Mouse (Mus musculus) ES-Bruce4 (cell line): ENCODE measurements around the gene Tomm70a. TPM values are rescaled to one million over a fixed set of nuclear protein-coding genes. Genes with fewer than 3 reads are reported as not detected.

ENCODE experiments used
- H3K27ac ChIP-seq: 2 replicates; pipeline ENCODE4 v1.5.1; 2012; ENCODE audit warnings: low read length, inconsistent platforms; ENCODE audit not compliant: insufficient read depth
- H3K27me3 ChIP-seq: 2 replicates; pipeline ENCODE4 v1.6.1; 2012; ENCODE audit warnings: mild to moderate bottlenecking, low read length, inconsistent platforms; ENCODE audit not compliant: control insufficient read depth, poor library complexity, insufficient read depth, severe bottlenecking
- H3K36me3 ChIP-seq: 2 replicates; pipeline ENCODE4 v1.6.1; 2012; ENCODE audit warnings: inconsistent platforms, mild to moderate bottlenecking, low read length, moderate library complexity; ENCODE audit not compliant: control insufficient read depth, poor library complexity, insufficient read depth, severe bottlenecking
- H3K4me1 ChIP-seq: one replicate; pipeline ENCODE4 v1.8.1; 2011; ENCODE audit warnings: low read length; ENCODE audit not compliant: control insufficient read depth, insufficient read depth
- H3K4me3 ChIP-seq: 2 replicates; pipeline ENCODE4 v1.5.1; 2011; ENCODE audit warnings: low read depth, mild to moderate bottlenecking, low read length
- H3K9ac ChIP-seq: 2 replicates; pipeline ENCODE4 v1.6.1; 2012; ENCODE audit warnings: low read depth, mild to moderate bottlenecking, inconsistent platforms; ENCODE audit not compliant: poor library complexity, severe bottlenecking
- H3K9me3 ChIP-seq: replicated peaks from 2 replicates; pipeline ENCODE4 v1.6.1; 2012; ENCODE audit warnings: mild to moderate bottlenecking, low read length, inconsistent platforms; ENCODE audit not compliant: control insufficient read depth, poor library complexity, insufficient read depth, severe bottlenecking
- CTCF ChIP-seq: IDR thresholded peaks from one replicate; pipeline ENCODE4 v1.8.1; 2011; ENCODE audit warnings: low read depth, low read length
- EP300 ChIP-seq: IDR thresholded peaks from 2 replicates; pipeline ENCODE4 v1.6.1; 2011; ENCODE audit warnings: low read depth, low read length; ENCODE audit not compliant: insufficient read depth
- POLR2A ChIP-seq: IDR thresholded peaks from one replicate; pipeline ENCODE4 v1.8.1; 2011; ENCODE audit warnings: low read length; ENCODE audit not compliant: insufficient read depth
- polyA plus RNA-seq: library from polyadenylated mRNA; stranded (reverse); fragments of >200 nt; gene quantifications from 2 replicates; pipeline ENCODE4 v1.2.4, GENCODE M21; 2011; ENCODE audit warnings: low read depth; ENCODE audit not compliant: missing spikeins, insufficient read depth, insufficient read length

Tomm70a gene
- polyA plus RNA-seq, 1 experiment: 126 TPM

DNA sequence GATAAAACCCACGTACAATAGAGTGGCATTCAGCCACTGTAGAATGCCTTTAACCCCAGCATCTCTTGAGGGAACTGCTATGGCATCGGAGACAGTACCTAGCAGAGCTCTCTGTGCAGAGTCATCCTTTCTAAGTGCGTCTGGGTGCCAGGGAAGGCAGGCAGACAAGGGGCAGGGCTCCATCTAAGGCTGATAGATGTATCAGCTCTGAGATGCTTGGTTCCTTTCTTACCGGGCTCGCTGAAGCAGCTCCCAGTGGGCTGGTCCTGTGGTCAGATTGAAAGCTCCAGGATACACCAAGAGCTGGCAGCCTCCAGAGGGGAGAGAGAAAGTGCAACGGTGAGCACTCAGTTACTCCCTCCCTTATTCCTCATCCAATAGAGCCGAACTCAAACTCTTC is 38.3 kb downstream of the Tomm70a start:
- TF ChIP-seq EP300 (no peak), POLR2A (no peak), CTCF (no peak)
- Histone ChIP-seq H3K27ac (no peak overlapping the region), H3K9ac (no peak overlapping the region), H3K9me3 (0 out of 2 replicates have a peak, but pooled peaks cover 3% of the 10 kb centered on the region), H3K4me1 (no peaks in the 10 kb centered on the region), H3K27me3 (no peaks in the 10 kb centered on the region), H3K36me3 (peaks cover 64% of the 10 kb centered on the region), H3K4me3 (no peak overlapping the region)

DNA sequence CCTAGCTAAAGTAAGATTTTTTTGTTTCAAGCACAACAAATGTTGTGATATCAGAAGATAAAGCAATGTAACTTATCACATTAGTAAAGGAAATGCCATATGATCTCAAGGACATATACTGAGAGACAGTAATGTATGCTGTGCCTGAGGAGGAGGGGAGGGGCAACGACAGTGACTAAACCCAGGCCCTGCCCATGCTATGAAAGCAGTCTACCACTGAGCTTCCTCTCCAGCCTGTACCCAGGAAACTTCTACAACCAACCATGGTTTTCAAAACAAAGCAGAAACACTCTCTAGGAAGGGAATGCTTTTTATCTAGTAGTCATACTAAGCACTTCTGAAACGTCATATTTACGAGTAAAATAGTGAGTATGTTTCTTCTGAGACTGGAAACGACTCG is 41.3 kb downstream of the Tomm70a start:
- Histone ChIP-seq H3K4me1 (no peaks in the 10 kb centered on the region), H3K27ac (no peak overlapping the region), H3K9me3 (no peaks in the 10 kb centered on the region), H3K9ac (no peak overlapping the region), H3K4me3 (no peak overlapping the region), H3K36me3 (peaks cover 49% of the 10 kb centered on the region), H3K27me3 (no peaks in the 10 kb centered on the region)
- TF ChIP-seq EP300 (no peak), POLR2A (no peak), CTCF (no peak)

DNA sequence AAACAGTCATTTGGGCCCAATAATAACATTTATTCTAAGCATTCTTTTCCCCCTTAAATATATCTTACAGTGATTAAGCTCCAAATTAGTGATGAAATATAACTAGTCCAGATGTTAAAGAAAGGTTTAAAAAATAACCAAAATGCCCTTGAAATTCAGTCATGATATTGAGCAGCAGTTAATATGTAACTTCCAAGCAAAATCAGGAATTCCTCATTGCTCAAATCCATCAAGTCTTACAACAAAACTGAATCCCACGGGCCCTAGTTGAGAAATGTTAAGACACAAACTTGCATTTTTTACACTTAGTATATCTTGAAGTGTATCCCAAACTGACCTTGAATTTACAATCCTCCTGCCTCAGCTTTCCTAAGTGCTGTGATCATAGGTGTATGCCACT is 42.2 kb downstream of the Tomm70a start:
- TF ChIP-seq POLR2A (no peak), EP300 (no peak), CTCF (no peak)

DNA sequence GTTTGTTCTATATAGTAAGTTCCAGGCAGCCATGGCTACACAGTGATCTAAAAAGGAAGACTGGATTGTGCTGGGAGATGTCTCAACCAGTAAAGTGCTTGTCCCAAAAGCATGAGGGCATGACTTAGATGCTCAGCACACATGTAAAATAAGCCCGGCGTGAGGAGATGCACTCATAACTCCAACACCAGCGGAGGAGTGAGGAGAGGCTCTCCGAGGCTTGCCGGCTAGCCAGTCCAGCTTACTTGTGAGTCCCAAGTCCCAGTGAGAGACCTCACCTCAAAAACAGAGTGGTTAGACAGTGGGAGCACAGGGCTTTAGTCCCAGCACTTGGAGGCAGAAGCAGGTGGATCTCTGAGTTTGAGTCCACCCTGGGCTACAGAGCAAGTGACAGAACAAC is 43.7 kb downstream of the Tomm70a start:
- Histone ChIP-seq H3K9ac (no peak overlapping the region), H3K9me3 (no peaks in the 10 kb centered on the region), H3K36me3 (peaks cover 35% of the 10 kb centered on the region), H3K4me3 (no peak overlapping the region), H3K27ac (no peak overlapping the region), H3K27me3 (no peaks in the 10 kb centered on the region), H3K4me1 (no peaks in the 10 kb centered on the region)
- TF ChIP-seq CTCF (no peak), POLR2A (no peak), EP300 (no peak)

More for the DNA sequence above, 42.2 kb downstream of the Tomm70a start:
- Histone ChIP-seq H3K27me3 (no peaks in the 10 kb centered on the region), H3K4me3 (no peak overlapping the region), H3K27ac (no peak overlapping the region), H3K36me3 (peaks cover 43% of the 10 kb centered on the region), H3K9me3 (no peaks in the 10 kb centered on the region), H3K4me1 (no peaks in the 10 kb centered on the region), H3K9ac (no peak overlapping the region)

DNA sequence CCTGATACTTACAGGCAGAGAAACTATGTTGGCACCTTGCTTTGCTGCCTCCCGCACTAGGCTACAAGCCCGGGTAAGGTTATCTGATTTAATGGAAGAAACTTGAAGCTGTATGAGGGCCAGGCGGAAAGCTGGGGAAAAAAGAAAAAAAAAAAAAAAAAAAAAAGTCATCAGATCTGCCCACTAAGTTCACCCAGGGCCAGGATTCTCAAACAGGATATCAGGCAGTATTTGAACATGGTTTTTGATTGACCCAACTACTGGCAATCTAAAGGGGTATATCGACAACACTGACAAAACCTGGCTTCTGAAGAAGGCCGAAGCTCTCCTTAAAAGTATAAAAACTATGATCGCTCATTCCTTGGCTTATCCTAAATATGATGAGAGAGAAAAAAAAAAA is 44.6 kb downstream of the Tomm70a start:
- H3K9me3 ChIP-seq: no peaks in the 10 kb centered on the region
- no peaks in the 10 kb centered on the region for H3K4me1 ChIP-seq
- no peak overlapping the region for H3K27ac ChIP-seq
- no peak overlapping the region for H3K4me3 ChIP-seq
- TF ChIP-seq CTCF (no peak), EP300 (no peak), POLR2A (no peak)
- no peaks in the 10 kb centered on the region for H3K27me3 ChIP-seq
- H3K9ac ChIP-seq: peak overlapping the region; percentile 72; the same call in 1 of the 2 replicates
- peaks cover 26% of the 10 kb centered on the region for H3K36me3 ChIP-seq

DNA sequence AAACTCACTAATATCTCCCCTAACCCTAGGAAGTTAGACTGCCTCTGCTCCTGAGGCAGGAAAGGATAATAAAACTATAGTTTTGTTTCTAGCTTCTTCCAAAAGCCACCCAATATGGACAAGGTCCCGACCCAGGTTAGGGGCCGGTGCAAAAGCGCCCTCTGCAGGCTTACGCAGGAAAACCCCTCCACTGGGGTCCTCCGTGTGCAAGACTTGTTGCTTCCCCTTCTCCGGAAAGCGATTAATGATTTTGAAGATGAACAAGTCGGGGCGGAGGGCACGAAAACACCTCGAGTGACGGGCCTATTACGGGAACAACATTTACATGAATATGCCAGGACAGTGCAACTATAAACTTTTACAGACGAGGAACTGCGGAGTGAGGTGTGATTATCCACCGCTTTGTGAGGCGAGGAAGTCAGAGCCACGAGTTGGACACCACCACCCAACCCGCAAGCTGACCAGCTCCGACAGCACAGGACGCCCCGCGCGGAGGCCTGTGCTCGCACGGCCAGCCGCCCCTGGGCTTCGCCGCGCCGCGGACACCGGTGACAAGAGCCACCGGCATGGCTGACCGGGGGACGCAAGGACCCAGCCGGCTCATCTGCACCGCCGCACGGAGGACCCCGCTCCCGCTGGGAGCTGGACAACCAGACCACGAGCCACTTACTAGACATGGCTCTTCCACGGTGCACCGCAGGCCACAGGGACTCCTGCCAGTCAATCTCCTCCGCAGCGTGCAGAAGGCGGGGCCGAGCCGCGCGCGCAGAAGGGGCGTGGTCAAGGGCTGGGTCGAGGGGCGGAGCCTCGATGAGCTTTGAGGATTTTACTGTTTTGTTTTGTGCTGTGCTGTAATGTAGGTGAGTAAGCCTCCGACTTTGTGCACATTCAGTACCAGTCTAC is 45.4 kb downstream of the Tomm70a start, which contains the start of gene Nit2:
Gene Nit2 (minus strand): TSS at position 731 of the 903 bp plus-strand sequence.
- peaks cover 18% of the 10 kb centered on the region for H3K36me3 ChIP-seq
- no peaks in the 10 kb centered on the region for H3K4me1 ChIP-seq
- H3K27me3 ChIP-seq: no peaks in the 10 kb centered on the region
- H3K4me3 ChIP-seq: peak within 1 kb of the TSS; percentile 83
- TF ChIP-seq CTCF: peak; percentile 72
- TF ChIP-seq EP300: no peak
- peak; percentile 73 for TF ChIP-seq POLR2A
- 0 out of 2 replicates have a peak within 1 kb of the TSS, but pooled peaks have one; percentile 25 for H3K27ac ChIP-seq
- H3K9ac ChIP-seq: peak within 1 kb of the TSS; percentile 72
- H3K9me3 ChIP-seq: no peaks in the 10 kb centered on the region
